Mouse (Mus musculus) spleen, adult 2 months (tissue): ENCODE data around the gene Slc22a18. TPM values are rescaled to one million over a fixed set of nuclear protein-coding genes. Genes with fewer than 3 reads are reported as not detected.

Experiments
- DNase-seq, 2 experiments: peaks; one replicate each; pipeline versions ENCODE4 v3.0.0 to v3.0.0-alpha.2; 2012 to 2021; ENCODE audit warnings: low spot score in 2 of 2, low read depth in 1 of 2
- H3K27ac ChIP-seq: fragments of 200-500 bp; 2 replicates; pipeline ENCODE4 v1.5.1; 2012; ENCODE audit warnings: low read length, inconsistent platforms; ENCODE audit not compliant: insufficient read depth
- H3K27me3 ChIP-seq: fragments of 200-500 bp; 2 replicates; pipeline ENCODE4 v1.6.1; 2012; ENCODE audit warnings: mild to moderate bottlenecking, moderate library complexity, low read length, inconsistent platforms; ENCODE audit not compliant: control insufficient read depth, insufficient read depth
- H3K36me3 ChIP-seq: fragments of 200-500 bp; 2 replicates; pipeline ENCODE4 v1.6.1; 2012; ENCODE audit warnings: mild to moderate bottlenecking, low read length, inconsistent platforms; ENCODE audit not compliant: control insufficient read depth, insufficient read depth
- H3K4me1 ChIP-seq: fragments of 200-500 bp; 2 replicates; pipeline ENCODE4 v1.6.1; 2011; ENCODE audit warnings: inconsistent platforms; ENCODE audit not compliant: control insufficient read depth, insufficient read depth, insufficient read length
- H3K4me3 ChIP-seq: fragments of 200-500 bp; 2 replicates; pipeline ENCODE4 v1.5.1; 2011; ENCODE audit warnings: mild to moderate bottlenecking, inconsistent platforms; ENCODE audit not compliant: insufficient read depth, insufficient read length; ENCODE audit errors: extremely low read depth
- CTCF ChIP-seq: fragments of 200-500 bp; IDR thresholded peaks from 2 replicates; pipeline ENCODE4 v1.5.1; 2011; ENCODE audit warnings: mild to moderate bottlenecking, inconsistent platforms; ENCODE audit not compliant: insufficient read depth, insufficient read length, insufficient replicate concordance; ENCODE audit errors: extremely low read depth
- POLR2A ChIP-seq: fragments of 200-500 bp; IDR thresholded peaks from 2 replicates; pipeline ENCODE4 v1.6.1; 2011; ENCODE audit warnings: low read depth, low read length, inconsistent platforms
- WGBS: fragments of 180-500 bp; shearing (Covaris S2); methylation state at CpG from one replicate; pipeline ENCODE4 v1.1.7; 2018; 5-methylcytosine and 5-hydroxymethylcytosine counted together
- polyA plus RNA-seq: library from polyadenylated mRNA; depleted of rRNA; stranded (reverse); fragments of >200 nt; gene quantifications from 2 replicates; pipeline ENCODE4 v1.2.3, GENCODE M21; 2012

Gene Slc22a18
- polyA plus RNA-seq, 1 experiment: 1.7 TPM

- no peaks in the 10 kb centered on the region for H3K36me3 ChIP-seq
- WGBS: 22% methylated on average over 11 of the region's 11 CpGs
- H3K4me1 ChIP-seq: peaks cover 11% of the 10 kb centered on the region; the same call in 1 of the 2 replicates
- peak in 1 of 2 experiments; percentile 60 for DNase-seq
- TF ChIP-seq CTCF: peak; percentile 86
- TF ChIP-seq POLR2A: no peak
- H3K27ac ChIP-seq: no peak overlapping the region
- no peak overlapping the region for H3K4me3 ChIP-seq
- H3K27me3 ChIP-seq: peaks cover 17% of the 10 kb centered on the region
These were observed 9.6 kb upstream of the Slc22a18 start for GRCm38 (mm10) chr7:143463865-143464415.

DNA sequence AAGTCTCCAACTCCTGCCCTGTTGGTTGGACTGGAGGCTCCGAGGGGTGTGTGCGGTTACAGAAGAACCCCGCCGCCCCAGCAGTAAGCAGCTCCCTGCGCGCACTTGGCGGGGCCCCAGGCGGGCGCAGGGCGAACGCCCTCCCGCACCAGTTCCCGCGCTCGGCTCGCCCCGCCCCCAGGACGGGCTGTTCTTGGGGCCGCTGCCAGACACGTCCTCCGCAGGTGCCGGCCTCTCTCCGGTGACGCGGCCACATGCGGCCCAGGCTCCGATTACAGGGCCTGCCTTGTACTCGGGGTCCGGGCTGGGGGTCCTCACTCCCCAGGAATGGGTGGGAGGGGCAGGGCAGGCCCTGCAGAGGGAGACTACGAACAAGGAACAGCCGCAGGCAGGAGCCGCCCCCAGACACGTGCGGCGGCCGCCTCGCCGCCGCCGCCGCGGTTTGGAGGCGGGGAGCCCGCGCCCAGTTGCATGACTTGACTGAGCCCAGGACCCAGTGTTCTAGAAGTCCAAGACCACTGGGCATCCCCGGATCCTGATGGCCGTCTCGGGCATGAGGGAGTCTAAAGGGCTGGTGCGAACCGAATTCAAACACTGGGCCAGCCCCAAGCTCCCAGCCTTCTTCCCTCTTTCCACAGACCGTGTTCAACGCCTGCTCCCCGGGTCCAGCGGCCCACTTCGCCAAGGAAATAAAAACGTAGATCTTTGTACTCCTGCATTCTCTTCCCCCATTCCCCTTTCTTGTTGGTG lies 8.6 kb upstream of the Slc22a18 start:
- 29% methylated on average over 56 of the region's 56 CpGs for WGBS
- DNase-seq: no peak
- no peak for TF ChIP-seq POLR2A
- no peak for TF ChIP-seq CTCF
- Histone ChIP-seq H3K4me3 (no peak overlapping the region), H3K27ac (no peak overlapping the region), H3K4me1 (peaks cover 8% of the 10 kb centered on the region; the same call in 1 of the 2 replicates), H3K27me3 (peaks cover 9% of the 10 kb centered on the region), H3K36me3 (no peaks in the 10 kb centered on the region)

- no peak overlapping the region for H3K27ac ChIP-seq
- H3K4me1 ChIP-seq: no peaks in the 10 kb centered on the region; the same call in 1 of the 2 replicates
- peak; percentile 18 to 60 for DNase-seq
- peaks cover 4% of the 10 kb centered on the region; the same call in 1 of the 2 replicates for H3K27me3 ChIP-seq
- H3K36me3 ChIP-seq: no peaks in the 10 kb centered on the region
- TF ChIP-seq POLR2A (no peak), CTCF (peak; percentile 78)
- no peak overlapping the region for H3K4me3 ChIP-seq
- 15% methylated on average over 14 of the region's 14 CpGs for WGBS
These were observed 7.3 kb upstream of the Slc22a18 start for GRCm38 (mm10) chr7:143466099-143466677.

DNA sequence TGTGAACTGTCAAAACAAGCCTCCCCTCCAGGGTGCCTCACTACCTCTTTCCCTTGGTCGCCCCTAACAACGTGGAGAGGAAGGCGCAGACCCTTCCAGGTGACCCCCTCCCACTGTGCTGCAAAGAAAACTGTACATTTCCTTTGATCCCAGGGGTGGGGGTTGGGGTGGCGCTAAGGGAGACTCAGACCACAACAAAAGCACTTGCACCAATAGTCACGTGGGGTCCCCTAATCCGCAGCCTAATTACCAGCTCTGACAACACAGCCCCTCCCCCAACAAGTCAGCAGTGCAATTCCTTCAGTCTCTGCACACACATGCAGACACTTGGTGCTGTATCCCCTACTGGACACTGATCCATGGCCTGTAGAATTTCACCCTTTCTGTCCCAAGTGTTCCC lies 5.8 kb upstream of the Slc22a18 start:
- Histone ChIP-seq H3K36me3 (no peaks in the 10 kb centered on the region), H3K27me3 (peaks cover 2% of the 10 kb centered on the region; the same call in 1 of the 2 replicates), H3K4me1 (no peaks in the 10 kb centered on the region), H3K4me3 (no peak overlapping the region), H3K27ac (no peak overlapping the region)
- no peak for DNase-seq
- TF ChIP-seq CTCF (no peak), POLR2A (no peak)
- 47% methylated on average over 6 of the region's 6 CpGs for WGBS

- 15% methylated on average over 8 of the region's 8 CpGs for WGBS
- TF ChIP-seq CTCF (peak; percentile 82), POLR2A (no peak)
These were observed 3.6 kb upstream of the Slc22a18 start for GRCm38 (mm10) chr7:143469946-143470345.

DNA sequence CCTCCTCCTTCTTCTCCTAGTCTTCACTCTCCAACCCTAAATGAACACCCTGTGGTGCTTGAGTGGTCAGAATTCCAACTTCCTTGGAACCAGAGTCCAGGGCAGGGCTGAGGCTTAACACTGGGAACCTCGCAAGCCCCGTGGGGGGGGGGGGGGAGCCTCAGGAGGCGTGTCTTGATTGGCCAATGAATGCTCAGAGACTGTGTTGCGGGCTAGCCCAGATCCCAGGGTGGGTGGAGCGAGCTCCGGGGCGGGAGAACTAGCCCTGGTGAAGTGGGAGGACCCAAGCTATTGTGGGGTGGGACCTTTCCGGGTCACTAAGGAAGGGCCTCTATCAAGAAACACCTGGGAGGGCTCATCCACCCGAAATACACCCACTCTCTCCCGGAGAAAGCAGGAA lies 1.3 kb downstream of the Slc22a18 start:
- no peak for DNase-seq
- 64% methylated on average over 10 of the region's 10 CpGs for WGBS
- H3K27ac ChIP-seq: no peak overlapping the region
- no peak for TF ChIP-seq POLR2A
- no peak for TF ChIP-seq CTCF
- H3K27me3 ChIP-seq: no peaks in the 10 kb centered on the region
- H3K4me1 ChIP-seq: no peaks in the 10 kb centered on the region; the same call in 1 of the 2 replicates
- H3K4me3 ChIP-seq: no peak overlapping the region
- H3K36me3 ChIP-seq: no peaks in the 10 kb centered on the region

More at GRCm38 (mm10) chr7:143469946-143470345, 3.6 kb upstream of the Slc22a18 start:
- H3K4me1 ChIP-seq: no peaks in the 10 kb centered on the region; the same call in 1 of the 2 replicates
- H3K4me3 ChIP-seq: no peak overlapping the region
- H3K27me3 ChIP-seq: peaks cover under 1% of the 10 kb centered on the region; the same call in 1 of the 2 replicates
- no peaks in the 10 kb centered on the region for H3K36me3 ChIP-seq
- peak in 1 of 2 experiments; percentile 40 for DNase-seq
- no peak overlapping the region for H3K27ac ChIP-seq

- TF ChIP-seq CTCF (no peak), POLR2A (no peak)
- Histone ChIP-seq H3K4me3 (no peak overlapping the region), H3K27ac (no peak overlapping the region), H3K4me1 (no peaks in the 10 kb centered on the region; the same call in 1 of the 2 replicates), H3K27me3 (no peaks in the 10 kb centered on the region), H3K36me3 (no peaks in the 10 kb centered on the region)
- DNase-seq: no peak
- WGBS: 45% methylated on average over 11 of the region's 11 CpGs
These were observed 2.3 kb downstream of the Slc22a18 start for GRCm38 (mm10) chr7:143475876-143476275.
